Mouse (Mus musculus) myocyte (in vitro differentiated cells): ENCODE measurements around the gene Cab39l. TPM values are rescaled to one million over a fixed set of nuclear protein-coding genes. Genes with fewer than 3 reads are reported as not detected.

Experiments used
- H3K27me3 ChIP-seq: one replicate; pipeline ENCODE4 v1.6.1; 2011; ENCODE audit not compliant: control insufficient read depth, insufficient read depth, insufficient read length
- H3K36me3 ChIP-seq: one replicate; pipeline ENCODE4 v1.6.1; 2011; ENCODE audit not compliant: control insufficient read depth, insufficient read depth
- H3K4me2 ChIP-seq: one replicate; pipeline ENCODE4 v1.6.1; 2011; ENCODE audit warnings: low read depth, control low read depth
- H3K4me3 ChIP-seq: one replicate; pipeline ENCODE4 v1.5.1; 2011; ENCODE audit warnings: mild to moderate bottlenecking, control low read depth, moderate library complexity
- H3K79me2 ChIP-seq: one replicate; pipeline ENCODE4 v1.6.1; 2011; ENCODE audit not compliant: control insufficient read depth, insufficient read depth
- H3ac ChIP-seq: one replicate; pipeline ENCODE4 v1.6.1; 2011; ENCODE audit not compliant: control insufficient read depth, insufficient read length
- CEBPB ChIP-seq: IDR thresholded peaks from 2 replicates; pipeline ENCODE4 v1.6.1; 2011; ENCODE audit warnings: mild to moderate bottlenecking, moderate library complexity; ENCODE audit not compliant: poor library complexity, insufficient read depth, severe bottlenecking
- E2F4 ChIP-seq: IDR thresholded peaks from one replicate; pipeline ENCODE4 v1.6.1; 2011; ENCODE audit warnings: mild to moderate bottlenecking, control low read depth, moderate library complexity; ENCODE audit not compliant: insufficient read depth
- MAX ChIP-seq: IDR thresholded peaks from one replicate; pipeline ENCODE4 v1.6.1; 2011; ENCODE audit warnings: low read depth, mild to moderate bottlenecking, control low read depth
- MYOD1 ChIP-seq, 3 experiments: IDR thresholded peaks; one replicate each; pipeline ENCODE4 v1.6.1; 2011; ENCODE audit warnings: control low read depth in 2 of 3, low read depth in 2 of 3, mild to moderate bottlenecking in 2 of 3, moderate library complexity in 1 of 3; ENCODE audit not compliant: insufficient read length in 2 of 3, control insufficient read depth in 1 of 3
- MYOG ChIP-seq, 3 experiments: IDR thresholded peaks; one replicate each; pipeline ENCODE4 v1.6.1; 2011; ENCODE audit warnings: control low read depth in 2 of 3, low read depth in 2 of 3, mild to moderate bottlenecking in 2 of 3; ENCODE audit not compliant: insufficient read length in 2 of 3, control insufficient read depth in 1 of 3, insufficient read depth in 1 of 3
- POLR2A ChIP-seq: IDR thresholded peaks from one replicate; pipeline ENCODE4 v1.6.1; 2011; ENCODE audit warnings: low read depth, mild to moderate bottlenecking, control low read depth, moderate library complexity; ENCODE audit not compliant: insufficient read length
- POLR2AphosphoS2 ChIP-seq: IDR thresholded peaks from one replicate; pipeline ENCODE4 v1.6.1; 2011; ENCODE audit warnings: low read depth, control low read depth; ENCODE audit not compliant: insufficient read length
- REST ChIP-seq: IDR thresholded peaks from one replicate; pipeline ENCODE4 v1.6.1; 2011; ENCODE audit warnings: mild to moderate bottlenecking, control low read depth, moderate library complexity; ENCODE audit not compliant: insufficient read depth, insufficient read length
- SRF ChIP-seq: IDR thresholded peaks from one replicate; pipeline ENCODE4 v1.6.1; 2011; ENCODE audit warnings: low read depth; ENCODE audit not compliant: control insufficient read depth, insufficient read length
- TCF12 ChIP-seq: IDR thresholded peaks from one replicate; pipeline ENCODE4 v1.6.1; 2011; ENCODE audit warnings: mild to moderate bottlenecking, control low read depth; ENCODE audit not compliant: poor library complexity, insufficient read depth, severe bottlenecking
- TCF3 ChIP-seq: IDR thresholded peaks from one replicate; pipeline ENCODE4 v1.6.1; 2011; ENCODE audit warnings: low read depth, control low read depth; ENCODE audit not compliant: insufficient read length
- USF1 ChIP-seq: IDR thresholded peaks from one replicate; pipeline ENCODE4 v1.6.1; 2011; ENCODE audit warnings: low read depth, mild to moderate bottlenecking, control low read depth, moderate library complexity
- polyA plus RNA-seq: library from polyadenylated mRNA; unstranded; fragments of >200 nt; fragmentation: generic; extraction: Trizol; gene quantifications from one replicate; pipeline ENCODE4 v1.2.1, GENCODE M21; 2012; ENCODE audit warnings: missing spikeins

The Cab39l gene
- polyA plus RNA-seq, 1 experiment, result 8.3 TPM

DNA sequence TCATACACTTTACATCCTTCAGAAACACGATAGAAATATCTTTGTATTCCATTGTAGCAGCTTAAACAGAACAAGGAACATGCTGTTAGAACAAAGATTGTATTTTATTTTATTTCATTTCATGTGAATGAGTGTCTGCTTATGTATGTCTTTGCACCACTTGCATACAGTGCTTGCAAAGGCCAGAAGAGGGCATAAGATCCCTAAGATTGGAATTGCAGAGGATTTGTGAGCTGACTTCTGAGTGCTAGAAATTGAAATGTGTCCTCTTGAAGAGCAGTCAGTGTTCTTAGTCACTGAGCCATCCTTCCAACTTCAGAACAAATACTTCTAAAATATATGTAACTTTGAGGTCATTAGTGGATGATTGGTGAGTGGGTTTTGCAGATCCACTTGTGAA lies 27.0 kb downstream of the Cab39l start:
- H3K4me3 ChIP-seq, result no peak overlapping the region
- H3ac ChIP-seq, result no peak overlapping the region
- TF ChIP-seq POLR2A (no peak), MAX (no peak), MYOD1 (IDR thresholded peaks at IDR 0.05; ENCODE audit: control insufficient read depth in 1 of 3, insufficient read length in 2 of 3, low read depth in 2 of 3) (no peak), CEBPB (no peak), E2F4 (no peak), TCF3 (no peak), REST (no peak), TCF12 (no peak), POLR2AphosphoS2 (no peak), SRF (no peak), MYOG (IDR thresholded peaks at IDR 0.05; ENCODE audit: control insufficient read depth in 1 of 3, insufficient read depth in 1 of 3, insufficient read length in 2 of 3, low read depth in 2 of 3) (no peak), USF1 (no peak)
- H3K36me3 ChIP-seq, result no peaks in the 10 kb centered on the region
- no peaks in the 10 kb centered on the region for H3K27me3 ChIP-seq
- H3K79me2 ChIP-seq, result no peaks in the 10 kb centered on the region
- no peak overlapping the region for H3K4me2 ChIP-seq

DNA sequence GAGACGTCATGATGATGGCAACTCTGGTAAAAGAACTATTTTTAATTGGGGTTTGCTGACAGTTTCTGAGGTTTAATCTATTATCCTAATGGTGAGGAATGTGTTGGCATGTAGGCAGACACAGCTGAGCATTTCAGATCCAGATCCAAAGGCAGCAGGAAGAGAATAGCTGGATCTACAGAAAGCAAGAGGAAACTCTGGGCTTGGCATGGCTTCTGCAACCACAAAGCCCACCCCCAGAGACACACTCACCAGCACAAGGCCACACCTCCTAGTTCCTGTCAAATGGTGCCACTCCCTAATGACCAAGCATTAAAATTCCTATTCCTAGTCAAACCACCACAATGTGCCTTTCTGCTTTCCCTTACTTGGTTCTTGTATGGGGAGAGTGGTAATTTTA lies 30.0 kb downstream of the Cab39l start:
- Histone ChIP-seq H3ac (no peak overlapping the region), H3K36me3 (no peaks in the 10 kb centered on the region), H3K27me3 (no peaks in the 10 kb centered on the region), H3K4me2 (peak overlapping the region; percentile 16), H3K4me3 (no peak overlapping the region), H3K79me2 (no peaks in the 10 kb centered on the region)
- TF ChIP-seq TCF3 (no peak), POLR2AphosphoS2 (no peak), E2F4 (no peak), MYOD1 (IDR thresholded peaks at IDR 0.05; ENCODE audit: control insufficient read depth in 1 of 3, insufficient read length in 2 of 3, low read depth in 2 of 3) (peak in 1 of 3 experiments; percentile 40), MAX (no peak), MYOG (IDR thresholded peaks at IDR 0.05; ENCODE audit: control insufficient read depth in 1 of 3, insufficient read depth in 1 of 3, insufficient read length in 2 of 3, low read depth in 2 of 3) (peak in 2 of 3 experiments; percentile 37 to 85), SRF (no peak), REST (no peak)

DNA sequence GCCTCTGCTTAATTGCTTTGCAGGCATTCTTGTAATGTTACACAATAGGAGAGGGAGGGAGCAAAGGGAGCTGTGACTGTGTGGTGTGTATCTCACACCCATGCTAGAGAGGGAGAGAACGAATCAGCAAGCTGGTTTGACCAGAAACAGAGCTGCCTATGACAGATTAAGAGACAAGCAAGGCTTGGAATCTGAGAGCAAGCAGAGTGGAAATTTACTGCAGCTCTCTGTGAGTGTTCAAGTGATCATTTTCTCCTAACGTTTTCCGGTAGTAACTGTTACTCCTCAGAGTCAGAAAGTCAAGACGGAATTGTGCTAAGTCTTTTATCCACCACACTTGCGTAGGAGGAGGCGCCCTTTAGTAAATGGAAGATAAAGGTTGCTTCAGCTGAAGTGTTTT lies 37.9 kb downstream of the Cab39l start:
- Histone ChIP-seq H3K4me3 (no peak overlapping the region), H3ac (no peak overlapping the region), H3K4me2 (peak overlapping the region; percentile 0), H3K79me2 (no peaks in the 10 kb centered on the region), H3K36me3 (no peaks in the 10 kb centered on the region), H3K27me3 (no peaks in the 10 kb centered on the region)
- TF ChIP-seq TCF12, result no peak
- no peak for TF ChIP-seq USF1

DNA sequence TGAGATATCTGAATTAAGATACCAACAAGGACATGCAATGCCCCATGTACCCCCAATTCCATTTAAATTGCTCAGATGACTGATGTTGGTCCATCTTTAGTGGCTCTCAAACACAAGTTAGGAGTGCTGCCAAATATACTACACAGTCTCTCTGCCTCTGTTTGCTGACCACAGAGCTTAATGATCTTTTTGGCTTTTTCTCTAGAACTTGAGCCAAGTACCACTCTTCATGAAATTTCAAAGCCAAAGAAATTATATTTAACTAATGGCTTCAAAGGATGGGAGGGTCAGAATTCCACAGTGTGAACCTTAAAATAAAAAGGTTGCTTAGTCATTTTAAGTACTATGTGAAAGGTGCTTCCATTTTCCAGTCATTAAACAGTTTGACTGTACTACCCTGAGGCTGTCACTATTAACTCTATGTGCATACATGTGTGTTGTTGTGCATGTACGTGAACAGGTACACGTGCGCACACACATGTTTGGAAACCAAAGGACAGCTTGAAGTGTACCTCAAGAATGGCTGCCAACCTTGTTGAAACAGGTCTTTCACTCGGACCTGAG lies 44.6 kb downstream of the Cab39l start:
- no peak overlapping the region for H3ac ChIP-seq
- no peaks in the 10 kb centered on the region for H3K27me3 ChIP-seq
- TF ChIP-seq MYOD1 (IDR thresholded peaks at IDR 0.05; ENCODE audit: control insufficient read depth in 1 of 3, insufficient read length in 2 of 3, low read depth in 2 of 3) (no peak), E2F4 (no peak), MYOG (IDR thresholded peaks at IDR 0.05; ENCODE audit: control insufficient read depth in 1 of 3, insufficient read depth in 1 of 3, insufficient read length in 2 of 3, low read depth in 2 of 3) (no peak), CEBPB (no peak), TCF12 (no peak), POLR2AphosphoS2 (no peak), USF1 (no peak), SRF (no peak), MAX (no peak), REST (no peak), TCF3 (no peak), POLR2A (no peak)
- no peak overlapping the region for H3K4me2 ChIP-seq
- H3K36me3 ChIP-seq, result no peaks in the 10 kb centered on the region
- no peak overlapping the region for H3K4me3 ChIP-seq
- H3K79me2 ChIP-seq, result no peaks in the 10 kb centered on the region

DNA sequence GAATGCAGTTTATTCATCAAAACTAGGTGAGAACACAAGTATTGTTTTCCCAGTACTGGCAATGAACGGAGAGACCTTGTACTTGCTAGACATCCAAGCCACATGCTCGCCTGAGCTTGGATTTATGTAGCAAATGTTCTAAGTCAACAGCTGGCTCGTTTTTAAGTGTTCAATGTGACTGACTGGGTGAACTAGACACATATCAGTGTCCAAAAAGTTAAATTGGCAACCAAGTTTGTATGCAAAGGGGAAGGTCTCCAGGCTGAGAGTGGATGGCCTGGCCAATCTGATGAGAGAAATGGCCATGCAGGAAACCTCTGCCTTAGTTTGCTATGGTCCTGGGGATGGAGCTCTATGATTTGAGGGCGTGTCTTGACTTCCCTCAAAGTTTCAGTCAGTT lies 51.6 kb downstream of the Cab39l start:
- no peaks in the 10 kb centered on the region for H3K36me3 ChIP-seq
- no peak overlapping the region for H3K4me3 ChIP-seq
- H3ac ChIP-seq, result no peak overlapping the region
- no peaks in the 10 kb centered on the region for H3K79me2 ChIP-seq
- no peaks in the 10 kb centered on the region for H3K27me3 ChIP-seq
- H3K4me2 ChIP-seq, result no peak overlapping the region
- TF ChIP-seq CEBPB, result no peak

DNA sequence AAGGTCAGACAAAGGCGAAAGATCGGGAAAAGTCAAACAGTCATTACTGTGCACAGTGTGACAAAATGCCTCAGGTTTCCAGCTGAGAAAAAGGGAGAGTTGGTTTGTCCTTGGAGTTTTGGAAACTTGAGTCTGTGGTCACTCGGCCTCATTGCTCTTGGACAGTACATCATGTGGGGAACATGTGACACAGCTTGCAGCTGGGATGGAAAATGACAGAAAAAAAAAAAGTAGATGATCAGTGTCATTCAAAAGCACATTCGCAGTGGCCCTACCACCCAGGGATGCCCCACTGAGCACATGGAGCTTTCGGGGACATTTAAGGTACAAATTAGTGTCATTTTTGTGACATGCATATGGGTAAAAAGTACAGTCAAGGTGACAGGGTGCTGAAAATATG lies 57.2 kb downstream of the Cab39l start:
- Histone ChIP-seq H3K4me3 (no peak overlapping the region), H3K36me3 (no peaks in the 10 kb centered on the region)
- TF ChIP-seq POLR2AphosphoS2, result no peak
- no peak for TF ChIP-seq POLR2A
- no peak for TF ChIP-seq TCF12

More for the DNA sequence above, 57.2 kb downstream of the Cab39l start:
- Histone ChIP-seq H3ac (no peak overlapping the region), H3K79me2 (no peaks in the 10 kb centered on the region), H3K4me2 (no peak overlapping the region), H3K27me3 (no peaks in the 10 kb centered on the region)
